In the genomic region with DNA sequence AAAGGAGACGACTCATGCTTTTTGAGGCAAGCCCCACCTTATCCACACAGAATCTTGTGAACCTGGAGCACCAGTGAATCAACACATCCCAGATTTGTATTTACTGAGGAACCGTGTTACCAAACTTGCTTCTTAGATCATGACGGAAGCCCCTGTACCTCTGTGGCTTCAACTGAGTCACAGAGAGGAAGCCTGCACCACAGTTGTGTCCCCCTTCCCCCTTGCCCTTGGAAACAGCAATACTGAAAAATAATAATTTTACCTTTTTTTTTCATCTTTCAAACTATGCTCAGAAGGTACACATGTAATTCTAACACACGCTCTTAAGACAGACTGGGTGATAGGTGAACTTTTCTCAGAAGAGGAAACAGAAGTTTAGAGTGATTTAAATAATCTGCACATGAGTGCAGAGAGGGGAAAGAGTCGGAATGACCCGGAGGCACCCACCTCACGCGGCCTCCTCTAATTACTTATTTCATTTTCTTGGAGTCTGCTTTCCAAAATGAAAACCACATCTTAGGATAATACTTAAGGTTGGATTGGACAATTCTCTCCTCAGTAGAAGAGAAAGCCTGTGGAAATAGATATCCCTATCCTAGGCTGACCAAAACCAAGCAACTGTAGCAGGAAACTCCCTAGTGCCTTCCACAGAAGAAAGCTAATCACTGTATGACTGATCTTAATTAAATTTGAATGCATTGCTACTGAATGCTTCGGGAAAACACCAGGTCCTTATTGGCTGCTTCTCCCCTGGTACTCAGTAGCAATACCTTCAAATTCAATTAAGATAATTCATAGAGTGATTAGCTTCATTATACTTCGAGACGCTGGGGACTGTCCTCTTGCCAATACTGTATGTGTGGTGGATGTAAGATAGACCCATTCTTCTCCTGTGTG, we compare ENCODE assay signal across 14 mouse cellular contexts.
DNase-seq lines count a peak whose midpoint lies in the region; ATAC-seq and TF ChIP-seq lines count a peak whose summit lies in the region.
"Had no signal": no experiment of that assay in that cellular context is flagged by ENCODE, and none has a peak within 500 bp of the region (broad histone marks: within the 10 kb centered on the region; RNA-seq: fewer than 3 reads in every experiment).

No protein-coding gene starts in this region.

- 0 out of 2 replicates have a peak, but pooled peaks have one; percentile 39 for ATAC-seq in midbrain, embryonic 15.5 days (replicated peaks)
- no peak for ATAC-seq in midbrain, embryonic 11.5 days (ENCODE audit: low FRiP score)
- peak; percentile 32 for ATAC-seq in CD4-positive, CD25-positive, alpha-beta regulatory T cell, adult 4 months
- 0 out of 4 replicates have a peak, but pooled peaks have one; percentile 4 for ATAC-seq in hematopoietic stem cell, adult 5-6 weeks (replicated peaks in 1 of 2; ENCODE audit: insufficient read depth in 1 of 2, low FRiP score in 2 of 2, low TSS enrichment in 1 of 2, low read depth in 1 of 2, poor library complexity in 2 of 2, severe bottlenecking in 2 of 2)
- no peak for ATAC-seq in kidney, embryonic 16.5 days (ENCODE audit: low FRiP score, low TSS enrichment)
- ATAC-seq: intestine, postnatal 0 days had no signal

- H3K9me3 ChIP-seq in midbrain, embryonic 15.5 days, result no peaks in the 10 kb centered on the region
- H3K9me3 ChIP-seq in midbrain, embryonic 11.5 days (ENCODE audit: control insufficient read depth, low read length), result no peaks in the 10 kb centered on the region
- no peaks in the 10 kb centered on the region for H3K9me3 ChIP-seq in kidney, embryonic 16.5 days (ENCODE audit: low read length)
- H3K9me3 ChIP-seq: heart, embryonic 15.5 days had no signal

- H3K36me3 ChIP-seq in midbrain, embryonic 15.5 days (replicated peaks), result no peaks in the 10 kb centered on the region
- H3K36me3 ChIP-seq in midbrain, embryonic 11.5 days (ENCODE audit: control insufficient read depth, insufficient read depth, low read length), result no peaks in the 10 kb centered on the region
- H3K36me3 ChIP-seq in kidney, embryonic 16.5 days (ENCODE audit: insufficient read depth, low read length), result no peaks in the 10 kb centered on the region
- H3K36me3 ChIP-seq: heart, embryonic 15.5 days had no signal

- no peaks in the 10 kb centered on the region for H3K4me1 ChIP-seq in midbrain, embryonic 15.5 days
- no peaks in the 10 kb centered on the region for H3K4me1 ChIP-seq in midbrain, embryonic 11.5 days (ENCODE audit: control insufficient read depth, insufficient read depth, low read length)
- H3K4me1 ChIP-seq in olfactory bulb, adult 2 months (ENCODE audit: control insufficient read depth, insufficient read depth, low read length), result 0 out of 2 replicates have a peak, but pooled peaks cover 2% of the 10 kb centered on the region
- H3K4me1 ChIP-seq in kidney, embryonic 16.5 days (ENCODE audit: insufficient read depth, low read length), result no peaks in the 10 kb centered on the region
- H3K4me1 ChIP-seq: heart, embryonic 15.5 days had no signal

- DNase-seq in midbrain, embryonic 11.5 days (ENCODE audit: low spot score, missing footprints), result no peak
- DNase-seq in lung, postnatal 10 days, result no peak
- no peak for DNase-seq in embryo, embryonic 10.5 days (ENCODE audit: low spot score)
- DNase-seq: cerebellum, adult 18-20 months; gastrocnemius, postnatal 36 days; lung, postnatal 36 days had no signal

- H3K27ac ChIP-seq in midbrain, embryonic 15.5 days, result no peak overlapping the region
- H3K27ac ChIP-seq in midbrain, embryonic 11.5 days (ENCODE audit: low read depth, low read length), result no peak overlapping the region
- H3K27ac ChIP-seq in olfactory bulb, adult 2 months (ENCODE audit: insufficient read depth, low read depth, low read length), result peak overlapping the region; percentile 37; the same call in 1 of the 2 replicates
- H3K27ac ChIP-seq in kidney, embryonic 16.5 days (ENCODE audit: low read length), result no peak overlapping the region
- H3K27ac ChIP-seq: heart, embryonic 15.5 days had no signal

- H3K4me2 ChIP-seq in midbrain, embryonic 15.5 days, result no peak overlapping the region
- no peak overlapping the region for H3K4me2 ChIP-seq in midbrain, embryonic 11.5 days
- no peak overlapping the region for H3K4me2 ChIP-seq in kidney, embryonic 16.5 days (replicated peaks; ENCODE audit: low read depth, low read length)
- H3K4me2 ChIP-seq: heart, embryonic 15.5 days; liver, embryonic 11.5 days had no signal

- no peaks in the 10 kb centered on the region for H3K27me3 ChIP-seq in midbrain, embryonic 15.5 days (replicated peaks)
- H3K27me3 ChIP-seq in midbrain, embryonic 11.5 days (ENCODE audit: control insufficient read depth, insufficient read depth, low read length), result no peaks in the 10 kb centered on the region
- no peaks in the 10 kb centered on the region for H3K27me3 ChIP-seq in kidney, embryonic 16.5 days (ENCODE audit: insufficient read depth, low read length)
- H3K27me3 ChIP-seq: heart, embryonic 15.5 days had no signal

- no peak for TF ChIP-seq CTCF in olfactory bulb, adult 2 months (IDR thresholded peaks at IDR 0.05; ENCODE audit: insufficient read depth, low read depth, low read length)

- H3K9ac ChIP-seq in midbrain, embryonic 15.5 days, result no peak overlapping the region
- no peak overlapping the region for H3K9ac ChIP-seq in midbrain, embryonic 11.5 days (ENCODE audit: low read length)
- no peak overlapping the region for H3K9ac ChIP-seq in kidney, embryonic 16.5 days (replicated peaks; ENCODE audit: low read length)
- H3K9ac ChIP-seq: heart, embryonic 15.5 days had no signal

- WGBS in midbrain, embryonic 15.5 days, result 79% methylated on average over 11 of the region's 11 CpGs
- 86% methylated on average over 11 of the region's 11 CpGs for WGBS in midbrain, embryonic 11.5 days
- WGBS in olfactory bulb, adult 2 months, result 82% methylated on average over 11 of the region's 11 CpGs
- WGBS in kidney, embryonic 16.5 days, result 83% methylated on average over 11 of the region's 11 CpGs

- no peak for TF ChIP-seq POLR2A in olfactory bulb, adult 2 months (IDR thresholded peaks at IDR 0.05; ENCODE audit: insufficient read depth, low read depth, low read length)

- H3K4me3 ChIP-seq in midbrain, embryonic 15.5 days, result no peak overlapping the region
- no peak overlapping the region for H3K4me3 ChIP-seq in midbrain, embryonic 11.5 days (ENCODE audit: low read depth, low read length)
- no peak overlapping the region for H3K4me3 ChIP-seq in olfactory bulb, adult 2 months (ENCODE audit: insufficient read depth, low read depth, low read length)
- no peak overlapping the region for H3K4me3 ChIP-seq in kidney, embryonic 16.5 days (ENCODE audit: low read length)
- H3K4me3 ChIP-seq: heart, embryonic 15.5 days had no signal

Comparison
In these comparisons a context has a peak if more than half of its experiments do, and no peak if none do; other contexts are left out.
1. ATAC-seq: peak in midbrain, embryonic 15.5 days (single experiment), CD4-positive, CD25-positive, alpha-beta regulatory T cell, adult 4 months (single experiment) and hematopoietic stem cell, adult 5-6 weeks (2 of 2); none in midbrain, embryonic 11.5 days (single experiment) and kidney, embryonic 16.5 days (single experiment).